Mouse (Mus musculus): ENCODE results near the gene Luc7l2.

- TF ChIP-seq CTCF (IDR thresholded peaks at IDR 0.05; ENCODE audit: low read depth, low read length), result no peak
- no peak for TF ChIP-seq GATA2 (IDR thresholded peaks at IDR 0.05; ENCODE audit: borderline replicate concordance, low read depth, low read length)
Measured at GRCm38 (mm10) chr6:38547707-38548106, 3.4 kb upstream of the Luc7l2 start.

Data from G1E (cell line).